Mouse (Mus musculus) gastrocnemius, adult 2 months (tissue): Measurements from ENCODE around the gene Gucd1. TPM values are rescaled to one million over a fixed set of nuclear protein-coding genes. Genes with fewer than 3 reads are reported as not detected.
"Not testable (repeated sequence)": the region's sequence is repeated elsewhere in the genome, so short reads cannot be mapped to it uniquely, and the experiment has no call there.

Experiments
- DNase-seq: peaks from one replicate; pipeline ENCODE4 v3.0.0; 2022
- H3K27ac ChIP-seq: fragments of 200-600 bp; 2 replicates; pipeline ENCODE4 v1.8.1; 2022; ENCODE audit warnings: mild to moderate bottlenecking
- H3K4me3 ChIP-seq: fragments of 200-600 bp; 2 replicates; pipeline ENCODE4 v1.8.1; 2022; ENCODE audit warnings: mild to moderate bottlenecking, moderate library complexity
- CTCF ChIP-seq: fragments of 200-600 bp; IDR thresholded peaks from 2 replicates; pipeline ENCODE4 v1.8.1; 2022; ENCODE audit warnings: antibody characterized with exemption, mild to moderate bottlenecking, moderate library complexity
- intact Hi-C: fragments of 180-260 bp; cut with DNase I; formaldehyde crosslinking; loops from one replicate; pipeline ENCODE4 v1.15.1; 2025
- total RNA-seq, 2 experiments: library from RNA; stranded (reverse); gene quantifications; 2 replicates each; pipeline ENCODE4 v1.2.3; 2021

The Gucd1 gene
- total RNA-seq, 2 experiments from 2014 or later = 48.2 to 78.7 TPM

DNA sequence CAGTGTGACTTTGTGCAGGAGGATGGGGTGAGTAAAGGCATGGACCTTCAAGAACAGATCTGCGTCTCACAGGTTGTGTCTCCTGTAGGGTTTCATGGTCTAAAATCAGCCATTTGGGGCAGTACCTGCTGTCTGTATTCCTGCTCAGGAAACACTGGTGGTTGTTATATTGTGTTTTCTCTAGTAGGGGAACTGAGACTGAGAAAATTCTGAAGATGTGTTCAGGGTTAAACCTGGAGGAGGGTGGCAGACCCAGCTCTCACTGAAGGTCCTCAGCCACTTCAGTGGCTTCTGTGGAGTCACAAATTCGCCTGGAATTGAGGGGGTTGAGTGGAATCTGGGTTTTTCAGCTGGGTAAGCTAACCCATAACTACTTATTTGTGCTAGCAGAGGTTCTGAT, 12.6 kb upstream of the Gucd1 start:
- peak overlapping the region; percentile 87 for H3K27ac ChIP-seq
- no peak overlapping the region for H3K4me3 ChIP-seq
- no peak for TF ChIP-seq CTCF
- no peak for DNase-seq
- intact Hi-C loops = no loop called here

- intact Hi-C loops, H3K4me3 ChIP-seq, H3K27ac ChIP-seq, DNase-seq: not testable (repeated sequence)
These were observed 7.7 kb upstream of the Gucd1 start for GRCm38 (mm10) chr10:75525450-75525849.

GRCm38 (mm10) chr10:75521643-75522042, 3.9 kb upstream of the Gucd1 start:
- intact Hi-C loops = no loop called here
- TF ChIP-seq CTCF = no peak
- DNase-seq = peak; percentile 15
- Histone ChIP-seq H3K27ac (peak overlapping the region; percentile 96), H3K4me3 (peak overlapping the region; percentile 9; the same call in 1 of the 2 replicates)

GRCm38 (mm10) chr10:75520581-75520980, 2.8 kb upstream of the Gucd1 start:
- intact Hi-C loops = no loop called here
- TF ChIP-seq CTCF = no peak
- Histone ChIP-seq H3K4me3 (peak overlapping the region; percentile 94), H3K27ac (peak overlapping the region; percentile 96)
- peak; percentile 76 for DNase-seq

- H3K4me3 ChIP-seq = peak within 1 kb of the TSS; percentile 94
- TF ChIP-seq CTCF = no peak
- intact Hi-C loops = no loop called here
- peak within 1 kb of the TSS; percentile 96 for H3K27ac ChIP-seq
- DNase-seq = peak; percentile 97
These were observed 557 bp downstream of the Gucd1 start, which contains the start of gene Snrpd3 for GRCm38 (mm10) chr10:75517073-75517757. Gene Snrpd3, plus strand, starts transcription at chr10:75517551.

GRCm38 (mm10) chr10:75516724-75517072, 1.1 kb downstream of the Gucd1 start:
- peak overlapping the region; percentile 94 for H3K4me3 ChIP-seq
- H3K27ac ChIP-seq = peak overlapping the region; percentile 96
- no peak for DNase-seq
- intact Hi-C loops = no loop called here
- no peak for TF ChIP-seq CTCF

DNA sequence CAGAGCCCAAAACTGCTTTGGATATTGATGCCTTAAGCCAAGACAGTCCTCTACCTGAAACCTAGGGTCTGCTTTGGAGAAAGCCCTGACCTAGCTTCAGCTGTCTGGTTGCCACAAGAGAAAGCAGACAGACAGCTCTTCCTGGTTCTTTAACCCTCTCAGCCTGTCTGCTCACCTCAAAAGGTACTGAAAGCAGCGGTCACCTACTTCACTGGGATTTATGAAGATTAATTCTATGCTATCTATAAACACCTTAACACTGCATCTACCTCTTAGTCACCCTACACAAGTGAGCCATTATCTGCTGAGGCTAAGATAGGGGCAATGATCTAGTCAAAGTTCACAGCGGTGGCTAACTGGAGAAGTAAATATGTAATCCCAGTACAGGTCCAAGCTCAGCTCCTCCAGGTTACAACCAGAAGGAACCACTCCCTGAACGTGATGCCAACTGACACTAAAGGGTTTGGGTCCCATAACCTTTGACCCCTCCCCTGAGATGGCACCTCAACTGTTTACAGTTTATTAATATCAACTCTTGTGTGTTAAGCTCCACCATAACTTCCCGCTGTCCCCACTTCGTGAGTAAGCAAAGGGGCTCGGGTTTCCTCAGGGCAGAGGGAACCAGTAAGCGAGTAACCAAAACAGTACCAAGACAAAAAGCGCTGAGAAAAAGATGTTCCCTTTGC, 1.6 kb downstream of the Gucd1 start:
- intact Hi-C loops = no loop called here
- H3K4me3 ChIP-seq = peak overlapping the region; percentile 94
- peak overlapping the region; percentile 96 for H3K27ac ChIP-seq
- no peak for TF ChIP-seq CTCF
- DNase-seq = no peak

- no peak for TF ChIP-seq CTCF
- Histone ChIP-seq H3K4me3 (peak overlapping the region; percentile 94), H3K27ac (peak overlapping the region; percentile 96)
- intact Hi-C loops = no loop called here
- no peak for DNase-seq
These were observed 2.3 kb downstream of the Gucd1 start for GRCm38 (mm10) chr10:75515216-75516037.

GRCm38 (mm10) chr10:75514361-75514760, 3.4 kb downstream of the Gucd1 start:
- Histone ChIP-seq H3K27ac (peak overlapping the region; percentile 96), H3K4me3 (peak overlapping the region; percentile 94)
- DNase-seq = peak; percentile 21
- no peak for TF ChIP-seq CTCF
- intact Hi-C loops = no loop called here

DNA sequence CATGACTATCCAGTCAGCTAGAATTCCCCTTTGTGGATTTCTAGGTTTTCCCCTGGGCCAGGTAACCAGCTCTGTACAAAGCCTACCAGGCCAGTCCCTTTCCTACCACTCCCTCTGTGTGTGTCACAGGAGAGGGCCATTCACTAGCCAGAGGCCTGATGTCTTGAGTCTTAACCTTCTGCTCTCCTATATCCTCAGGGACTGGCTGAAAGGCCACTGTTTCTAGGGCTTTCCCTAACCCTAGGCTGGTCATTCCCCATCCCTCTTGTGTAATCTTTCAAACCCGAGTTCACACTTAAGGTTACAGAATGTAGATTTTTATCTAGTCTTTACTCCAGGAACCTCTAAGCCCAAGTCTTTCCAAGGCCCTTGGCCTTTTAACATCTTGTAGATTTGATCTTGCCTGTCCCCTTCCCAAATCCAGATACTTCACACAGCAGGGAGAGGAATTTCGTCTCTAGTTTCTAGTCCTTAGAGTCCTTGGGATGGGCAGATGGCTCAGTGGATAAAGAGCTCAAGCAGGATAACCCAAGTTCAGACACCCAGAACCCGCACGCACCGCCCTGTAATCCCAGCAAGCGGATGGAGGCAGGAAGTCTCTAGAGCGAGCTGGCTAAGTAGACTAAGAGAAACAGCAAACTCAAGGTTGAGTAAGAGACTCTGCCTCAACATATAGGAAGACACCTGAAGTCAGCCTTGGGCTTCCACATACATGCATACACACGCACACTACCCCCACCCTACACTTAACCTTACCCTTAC, 4.3 kb downstream of the Gucd1 start:
- peak; percentile 20 for DNase-seq
- peak overlapping the region; percentile 96 for H3K27ac ChIP-seq
- TF ChIP-seq CTCF = no peak
- intact Hi-C loops = no loop called here
- peak overlapping the region; percentile 94 for H3K4me3 ChIP-seq

DNA sequence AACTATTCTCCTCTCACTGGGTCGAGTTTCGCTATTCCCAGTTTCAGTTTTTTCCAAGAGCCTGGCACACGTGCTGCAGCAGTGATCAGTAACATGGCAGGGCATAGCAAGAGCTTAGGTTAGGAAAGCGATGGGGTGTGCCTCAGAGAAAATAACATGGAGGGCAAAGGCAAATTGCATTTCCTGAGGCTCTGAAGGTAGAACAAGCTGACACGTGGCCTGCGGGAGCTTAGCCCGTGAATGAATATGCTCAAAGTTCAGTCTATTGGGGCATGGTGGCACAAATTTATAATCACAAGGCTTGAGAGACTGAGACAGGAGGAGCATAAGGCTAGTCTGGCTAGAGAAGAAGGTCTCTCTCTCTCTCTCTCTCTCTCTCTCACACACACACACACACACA, 5.0 kb downstream of the Gucd1 start:
- H3K4me3 ChIP-seq = peak overlapping the region; percentile 8; the same call in 1 of the 2 replicates
- intact Hi-C loops = no loop called here

GRCm38 (mm10) chr10:75511897-75512296, 5.9 kb downstream of the Gucd1 start:
- peak; percentile 75 for DNase-seq
- TF ChIP-seq CTCF = no peak
- Histone ChIP-seq H3K27ac (peak overlapping the region; percentile 96), H3K4me3 (no peak overlapping the region)
- intact Hi-C loops = no loop called here

More for the DNA sequence above, 5.0 kb downstream of the Gucd1 start:
- no peak for TF ChIP-seq CTCF
- peak overlapping the region; percentile 96 for H3K27ac ChIP-seq
- no peak for DNase-seq
